Mouse (Mus musculus): ENCODE measurements around the gene Otogl. TPM values are rescaled to one million over a fixed set of nuclear protein-coding genes. Genes with fewer than 3 reads are reported as not detected.

Otogl gene
- polyA plus RNA-seq, 1 experiment = 0.05 TPM

DNA sequence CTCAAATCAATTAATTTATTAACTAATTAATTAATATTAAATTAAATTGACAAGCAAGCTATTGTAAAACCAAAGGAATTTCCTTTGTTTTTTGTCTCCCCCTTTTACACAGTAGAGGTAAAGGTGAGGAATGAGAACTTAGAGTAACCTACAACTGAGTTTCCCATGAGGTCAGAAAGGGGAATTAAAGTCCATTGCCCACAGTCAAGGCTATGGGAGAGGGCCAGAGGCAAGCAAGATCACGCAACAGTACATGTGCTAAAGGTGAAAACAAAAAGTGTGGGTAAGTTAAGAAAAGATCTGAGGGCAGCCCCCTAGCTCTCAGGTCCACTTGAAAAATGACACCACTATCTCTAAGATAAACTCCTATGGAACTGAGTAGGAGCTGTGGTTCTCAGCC is 9.2 kb upstream of the Otogl start:
- TF ChIP-seq CTCF (IDR thresholded peaks at IDR 0.05; ENCODE audit: borderline replicate concordance, insufficient read depth, low read length) (no peak), POLR2A (IDR thresholded peaks at IDR 0.05; ENCODE audit: low read depth, low read length) (no peak)
- Histone ChIP-seq H3K27ac (ENCODE audit: insufficient read depth, low read length) (peak overlapping the region; percentile 55), H3K4me1 (ENCODE audit: control insufficient read depth, insufficient read depth, low read length) (peaks cover 5% of the 10 kb centered on the region), H3K4me3 (ENCODE audit: insufficient read depth, low read length) (no peak overlapping the region)

- Histone ChIP-seq H3K4me3 (ENCODE audit: insufficient read depth, low read length) (no peak overlapping the region), H3K27ac (ENCODE audit: insufficient read depth, low read length) (no peak overlapping the region)
- TF ChIP-seq POLR2A (IDR thresholded peaks at IDR 0.05; ENCODE audit: low read depth, low read length) (no peak), CTCF (IDR thresholded peaks at IDR 0.05; ENCODE audit: borderline replicate concordance, insufficient read depth, low read length) (no peak)
Observed at GRCm38 (mm10) chr10:107913013-107913412, 1.1 kb upstream of the Otogl start.

DNA sequence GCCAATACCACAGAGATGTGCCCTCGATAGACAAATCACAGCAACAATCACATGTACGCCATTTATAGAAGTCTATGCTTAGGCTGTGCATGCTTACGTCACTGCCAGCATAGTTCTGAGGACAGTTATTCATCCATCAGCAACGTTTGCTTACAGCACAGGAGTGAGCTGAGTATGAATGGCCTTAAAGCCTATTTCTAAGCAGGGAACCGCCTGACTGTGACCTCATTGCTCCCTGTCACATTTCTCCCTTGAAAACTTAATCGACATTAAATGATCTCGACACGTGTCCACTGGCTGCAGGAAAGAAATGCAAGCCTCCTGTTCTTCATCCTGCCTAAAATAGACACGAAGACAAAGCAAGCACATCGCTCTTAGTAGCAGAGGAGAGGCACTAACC is 5.5 kb downstream of the Otogl start:
- Histone ChIP-seq H3K4me1 (ENCODE audit: control insufficient read depth, insufficient read depth, low read length) (peaks cover 11% of the 10 kb centered on the region), H3K27ac (ENCODE audit: insufficient read depth, low read length) (peak overlapping the region; percentile 98), H3K4me3 (ENCODE audit: insufficient read depth, low read length) (no peak overlapping the region)
- TF ChIP-seq CTCF (IDR thresholded peaks at IDR 0.05; ENCODE audit: borderline replicate concordance, insufficient read depth, low read length) (no peak), POLR2A (IDR thresholded peaks at IDR 0.05; ENCODE audit: low read depth, low read length) (no peak)

More at GRCm38 (mm10) chr10:107913013-107913412, 1.1 kb upstream of the Otogl start:
- no peaks in the 10 kb centered on the region for H3K4me1 ChIP-seq (ENCODE audit: control insufficient read depth, insufficient read depth, low read length)

GRCm38 (mm10) chr10:107905274-107906034 is 6.5 kb downstream of the Otogl start:
- no peak for TF ChIP-seq CTCF (IDR thresholded peaks at IDR 0.05; ENCODE audit: borderline replicate concordance, insufficient read depth, low read length)
- TF ChIP-seq POLR2A (IDR thresholded peaks at IDR 0.05; ENCODE audit: low read depth, low read length) = no peak
- Histone ChIP-seq H3K27ac (ENCODE audit: insufficient read depth, low read length) (peak overlapping the region; percentile 98), H3K4me3 (ENCODE audit: insufficient read depth, low read length) (no peak overlapping the region), H3K4me1 (ENCODE audit: control insufficient read depth, insufficient read depth, low read length) (peaks cover 11% of the 10 kb centered on the region)

GRCm38 (mm10) chr10:107901958-107902357 is 10.0 kb downstream of the Otogl start:
- TF ChIP-seq CTCF (IDR thresholded peaks at IDR 0.05; ENCODE audit: borderline replicate concordance, insufficient read depth, low read length) (no peak), POLR2A (IDR thresholded peaks at IDR 0.05; ENCODE audit: low read depth, low read length) (no peak)

DNA sequence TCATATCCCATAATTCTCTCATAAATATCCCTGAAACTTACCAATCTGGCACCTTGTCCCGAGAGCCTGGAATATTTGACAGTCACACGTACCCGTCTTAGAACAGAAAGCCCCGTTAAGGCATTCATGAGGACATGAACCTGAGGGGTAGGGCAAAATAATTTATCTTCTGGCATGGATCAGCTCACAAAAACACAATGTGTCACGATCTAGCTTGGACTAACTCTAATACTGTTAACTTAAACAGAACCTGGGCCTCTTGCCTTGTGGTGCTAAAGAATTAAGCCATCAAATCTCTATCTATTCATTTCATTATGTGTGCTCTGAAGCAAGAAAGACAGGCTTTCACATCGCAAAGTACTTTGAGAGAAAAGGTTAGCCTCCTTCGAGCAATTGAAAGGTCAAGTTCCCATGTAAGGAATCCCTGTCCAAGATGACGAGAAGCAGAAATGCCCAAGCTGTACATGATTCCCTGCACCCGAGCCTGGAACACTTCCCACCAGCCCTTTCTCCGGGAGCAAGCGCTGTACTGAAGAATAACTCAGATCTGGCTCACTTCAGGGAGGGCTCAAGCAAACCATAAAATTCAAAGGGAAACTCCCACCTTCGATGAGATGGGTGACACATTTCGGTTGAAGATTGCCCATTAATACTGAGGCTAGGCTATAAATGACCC is 10.6 kb downstream of the Otogl start:
- Histone ChIP-seq H3K27ac (ENCODE audit: insufficient read depth, low read length) (no peak overlapping the region), H3K4me1 (ENCODE audit: control insufficient read depth, insufficient read depth, low read length) (peaks cover 7% of the 10 kb centered on the region), H3K4me3 (ENCODE audit: insufficient read depth, low read length) (no peak overlapping the region)
- TF ChIP-seq CTCF (IDR thresholded peaks at IDR 0.05; ENCODE audit: borderline replicate concordance, insufficient read depth, low read length) = no peak
- no peak for TF ChIP-seq POLR2A (IDR thresholded peaks at IDR 0.05; ENCODE audit: low read depth, low read length)

More at GRCm38 (mm10) chr10:107901958-107902357, 10.0 kb downstream of the Otogl start:
- peaks cover 11% of the 10 kb centered on the region for H3K4me1 ChIP-seq (ENCODE audit: control insufficient read depth, insufficient read depth, low read length)
- no peak overlapping the region for H3K4me3 ChIP-seq (ENCODE audit: insufficient read depth, low read length)
- no peak overlapping the region for H3K27ac ChIP-seq (ENCODE audit: insufficient read depth, low read length)

DNA sequence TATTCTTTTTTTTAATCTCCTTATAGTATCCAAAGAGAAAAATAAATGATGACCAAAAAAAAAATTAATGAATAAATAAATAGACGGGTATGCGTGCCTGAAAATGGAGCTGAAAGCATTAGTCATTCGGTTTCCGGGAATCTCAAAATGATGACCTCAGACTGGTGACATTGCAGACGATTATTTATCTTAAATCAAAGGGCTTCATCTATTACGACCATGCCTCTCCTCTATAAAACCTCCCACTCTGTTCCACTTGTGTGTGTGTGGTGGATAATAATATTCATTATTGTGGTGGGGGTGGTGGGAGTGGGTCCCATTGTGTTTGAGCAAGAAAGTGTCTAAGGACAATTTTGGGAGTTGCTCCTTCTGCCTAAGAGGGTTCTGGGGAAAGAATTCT is 12.0 kb downstream of the Otogl start:
- H3K4me3 ChIP-seq (ENCODE audit: insufficient read depth, low read length) = no peak overlapping the region
- 0 out of 2 replicates have a peak overlapping the region, but pooled peaks have one; percentile 27 for H3K27ac ChIP-seq (ENCODE audit: insufficient read depth, low read length)
- TF ChIP-seq POLR2A (IDR thresholded peaks at IDR 0.05; ENCODE audit: low read depth, low read length) (no peak), CTCF (IDR thresholded peaks at IDR 0.05; ENCODE audit: borderline replicate concordance, insufficient read depth, low read length) (no peak)

GRCm38 (mm10) chr10:107896158-107896557 is 15.8 kb downstream of the Otogl start:
- no peak overlapping the region for H3K27ac ChIP-seq (ENCODE audit: insufficient read depth, low read length)
- H3K4me1 ChIP-seq (ENCODE audit: control insufficient read depth, insufficient read depth, low read length) = no peaks in the 10 kb centered on the region
- TF ChIP-seq POLR2A (IDR thresholded peaks at IDR 0.05; ENCODE audit: low read depth, low read length) (no peak), CTCF (IDR thresholded peaks at IDR 0.05; ENCODE audit: borderline replicate concordance, insufficient read depth, low read length) (no peak)
- H3K4me3 ChIP-seq (ENCODE audit: insufficient read depth, low read length) = no peak overlapping the region

More for the DNA sequence above, 12.0 kb downstream of the Otogl start:
- 0 out of 2 replicates have a peak, but pooled peaks cover under 1% of the 10 kb centered on the region for H3K4me1 ChIP-seq (ENCODE audit: control insufficient read depth, insufficient read depth, low read length)

DNA sequence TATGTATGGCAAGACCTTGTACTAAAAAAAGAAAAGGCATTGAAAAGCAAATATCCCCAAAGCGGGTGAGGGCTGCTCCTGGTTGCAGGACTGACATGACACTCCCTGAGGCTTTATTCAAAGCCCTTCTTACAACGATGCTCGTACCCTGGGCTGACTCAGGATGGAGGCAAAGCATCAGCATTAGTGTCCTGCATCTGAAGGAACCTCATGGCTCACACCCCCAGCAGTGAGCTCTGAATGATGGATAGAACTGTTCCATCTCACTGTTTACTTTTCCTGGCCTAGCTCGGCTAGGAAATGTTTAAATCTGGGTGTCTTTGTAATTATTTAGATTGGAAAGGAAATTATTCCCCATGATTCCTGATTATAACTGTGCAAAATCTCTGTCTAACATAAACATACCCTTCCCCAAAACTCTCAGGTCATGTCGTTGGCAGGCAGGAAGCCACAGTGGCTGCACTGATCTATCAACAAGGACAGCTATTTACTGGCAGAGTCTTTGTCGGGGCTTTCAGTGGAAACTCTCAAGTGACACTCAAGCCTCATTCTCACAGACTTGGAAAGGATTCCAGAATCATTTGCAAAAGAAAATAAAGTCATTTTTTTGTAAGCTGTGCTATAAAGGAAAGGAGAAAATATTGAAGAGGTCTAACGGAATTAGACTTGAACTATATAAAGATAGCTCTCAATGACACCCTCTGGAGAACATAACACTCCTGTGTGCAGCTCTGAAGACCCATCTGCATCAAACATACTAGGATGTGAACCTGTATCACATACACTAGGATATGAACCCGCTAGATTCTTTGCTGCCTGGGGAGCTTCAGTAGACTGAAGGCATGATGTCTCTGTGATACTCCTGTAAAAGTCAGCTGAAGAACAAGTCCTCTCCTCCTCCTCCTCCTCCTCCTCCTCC is 17.0 kb downstream of the Otogl start:
- Histone ChIP-seq H3K4me3 (ENCODE audit: insufficient read depth, low read length) (no peak overlapping the region), H3K27ac (ENCODE audit: insufficient read depth, low read length) (no peak overlapping the region), H3K4me1 (ENCODE audit: control insufficient read depth, insufficient read depth, low read length) (no peaks in the 10 kb centered on the region)
- no peak for TF ChIP-seq POLR2A (IDR thresholded peaks at IDR 0.05; ENCODE audit: low read depth, low read length)
- no peak for TF ChIP-seq CTCF (IDR thresholded peaks at IDR 0.05; ENCODE audit: borderline replicate concordance, insufficient read depth, low read length)
